Mouse (Mus musculus) lung, postnatal 14 days (tissue): ENCODE results near the gene Cars2.
"Not testable (repeated sequence)": the region's sequence is repeated elsewhere in the genome, so short reads cannot be mapped to it uniquely, and the experiment has no call there.

ENCODE experiments used
- DNase-seq: peaks from one replicate; pipeline ENCODE4 v3.0.0; 2021

The Cars2 gene

DNA sequence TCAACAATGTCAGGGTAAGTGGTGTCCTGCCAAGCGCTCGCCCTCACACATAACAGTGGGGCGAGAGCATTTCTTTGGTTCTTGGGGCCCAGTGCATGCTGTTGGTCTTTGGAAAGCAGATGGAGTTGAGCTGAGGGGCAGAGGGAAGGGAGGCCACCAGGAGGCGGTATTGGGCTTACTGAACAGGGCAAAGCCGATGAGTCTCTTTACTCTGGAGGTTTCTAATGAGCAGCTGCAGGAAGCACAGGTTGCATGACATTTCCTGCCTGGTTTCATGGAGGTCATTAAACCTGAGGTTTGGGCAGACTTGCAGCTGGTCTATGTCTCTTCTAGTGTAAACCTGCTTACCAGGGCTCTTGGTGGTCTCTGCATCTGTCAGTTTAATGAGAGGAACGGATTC is 43.8 kb downstream of the Cars2 start:
- peak; percentile 71 for DNase-seq

DNA sequence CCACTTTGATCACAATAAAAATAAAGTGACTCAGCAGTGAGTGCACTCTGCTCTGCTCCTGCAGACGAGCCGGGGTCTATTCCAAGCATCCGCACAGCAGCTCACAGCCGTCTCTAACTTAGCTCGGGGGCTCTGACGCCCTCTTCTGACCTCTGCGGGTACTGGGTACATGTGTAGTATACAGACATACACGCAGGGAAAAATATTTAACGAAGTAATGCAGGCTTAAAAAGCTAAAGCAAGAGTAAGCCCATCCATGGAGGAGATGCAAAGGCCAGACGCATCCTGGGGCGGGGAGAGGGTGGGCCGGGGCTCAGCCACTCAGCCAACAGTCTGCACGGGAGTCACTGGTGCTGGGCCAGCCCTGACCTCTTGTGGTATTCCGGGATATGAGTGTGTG is 44.5 kb downstream of the Cars2 start:
- no peak for DNase-seq

DNA sequence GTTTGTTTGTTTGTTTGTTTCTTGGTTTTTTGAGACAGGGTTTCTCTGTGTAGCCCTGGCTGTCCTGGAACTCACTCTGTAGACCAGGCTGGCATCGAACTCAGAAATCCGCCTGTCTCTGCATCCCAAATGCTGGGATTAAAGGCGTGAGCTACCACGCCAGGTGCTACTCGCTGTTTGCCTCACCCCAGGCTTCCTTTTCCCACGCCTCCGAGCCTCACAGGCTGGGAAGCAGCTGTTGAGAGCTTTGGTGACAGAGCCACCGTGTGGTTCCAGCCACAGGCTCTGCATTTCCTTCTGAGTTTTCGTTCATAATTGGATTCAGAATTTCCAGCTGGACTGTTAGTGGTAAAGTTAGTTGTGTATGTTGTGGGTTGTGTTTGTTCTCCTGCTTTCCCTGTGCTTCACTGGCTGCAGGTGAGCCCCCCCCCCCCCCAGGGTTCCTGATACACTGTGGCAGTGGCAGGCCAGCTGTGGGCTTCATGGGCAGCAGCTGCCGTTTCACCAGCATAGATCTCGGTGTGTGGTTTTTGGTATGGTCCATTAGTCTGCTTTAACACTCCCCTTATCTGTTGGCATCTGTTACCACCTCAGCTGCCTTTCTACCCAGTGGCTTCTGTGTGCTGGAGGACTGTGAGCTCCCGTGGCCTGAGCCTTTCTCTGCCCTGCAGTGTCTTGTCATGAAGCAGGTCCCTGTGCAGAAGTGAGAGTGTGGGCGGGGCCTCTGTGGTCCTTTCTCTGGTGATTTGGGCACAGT is 46.9 kb downstream of the Cars2 start:
- DNase-seq = no peak

DNA sequence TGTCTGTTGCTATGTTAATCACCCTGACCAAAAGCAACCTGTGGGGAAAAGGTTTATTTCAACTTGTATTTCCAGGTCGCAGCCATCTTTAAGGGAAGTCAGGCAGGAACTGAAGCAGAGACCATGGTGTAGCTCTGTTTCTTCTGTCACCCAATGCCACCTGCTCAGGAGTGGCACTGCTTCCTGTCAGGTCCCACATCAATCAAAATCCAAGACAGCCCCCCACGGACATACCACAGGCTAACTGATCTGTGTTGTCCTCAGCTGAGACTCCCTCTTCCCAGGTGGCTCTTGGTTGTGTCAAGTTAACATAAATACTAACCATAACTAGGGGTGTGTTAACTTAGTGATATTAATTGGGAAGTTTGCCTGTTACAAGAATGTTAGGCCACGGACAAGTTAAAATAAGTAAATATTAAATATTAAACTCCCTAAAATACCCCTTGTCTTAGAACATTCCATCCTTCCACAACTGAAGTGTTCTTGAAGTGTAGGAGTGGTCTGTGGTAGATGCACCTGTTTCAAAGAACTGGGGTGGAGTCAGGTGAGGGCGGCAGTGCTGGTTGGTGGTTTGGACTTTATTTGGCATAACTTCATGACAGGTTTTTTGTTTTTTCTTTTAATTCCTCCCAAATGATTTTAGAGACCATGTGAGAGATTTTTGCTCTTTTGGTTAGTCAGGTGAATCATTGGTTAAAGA is 51.6 kb downstream of the Cars2 start:
- no peak for DNase-seq

DNA sequence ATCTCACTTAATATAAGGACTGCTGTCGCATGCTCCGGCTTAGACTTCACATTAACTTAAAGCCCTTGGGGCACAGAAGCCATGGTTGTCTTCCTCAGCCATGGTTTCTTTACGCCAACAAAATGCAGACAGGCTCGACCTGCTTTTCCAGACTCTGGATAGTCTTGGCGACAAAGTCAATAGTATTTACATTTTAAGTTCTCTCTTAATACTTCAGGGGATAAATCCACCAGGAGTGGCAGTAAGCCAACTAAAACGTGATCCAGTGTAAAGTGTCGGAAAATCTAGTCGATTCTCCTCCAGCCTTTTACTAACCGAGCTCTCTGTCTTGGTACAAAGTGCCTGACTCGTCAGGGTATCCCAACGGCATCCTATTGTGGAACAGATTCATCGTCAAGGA is 52.3 kb downstream of the Cars2 start:
- peak; percentile 45 for DNase-seq

DNA sequence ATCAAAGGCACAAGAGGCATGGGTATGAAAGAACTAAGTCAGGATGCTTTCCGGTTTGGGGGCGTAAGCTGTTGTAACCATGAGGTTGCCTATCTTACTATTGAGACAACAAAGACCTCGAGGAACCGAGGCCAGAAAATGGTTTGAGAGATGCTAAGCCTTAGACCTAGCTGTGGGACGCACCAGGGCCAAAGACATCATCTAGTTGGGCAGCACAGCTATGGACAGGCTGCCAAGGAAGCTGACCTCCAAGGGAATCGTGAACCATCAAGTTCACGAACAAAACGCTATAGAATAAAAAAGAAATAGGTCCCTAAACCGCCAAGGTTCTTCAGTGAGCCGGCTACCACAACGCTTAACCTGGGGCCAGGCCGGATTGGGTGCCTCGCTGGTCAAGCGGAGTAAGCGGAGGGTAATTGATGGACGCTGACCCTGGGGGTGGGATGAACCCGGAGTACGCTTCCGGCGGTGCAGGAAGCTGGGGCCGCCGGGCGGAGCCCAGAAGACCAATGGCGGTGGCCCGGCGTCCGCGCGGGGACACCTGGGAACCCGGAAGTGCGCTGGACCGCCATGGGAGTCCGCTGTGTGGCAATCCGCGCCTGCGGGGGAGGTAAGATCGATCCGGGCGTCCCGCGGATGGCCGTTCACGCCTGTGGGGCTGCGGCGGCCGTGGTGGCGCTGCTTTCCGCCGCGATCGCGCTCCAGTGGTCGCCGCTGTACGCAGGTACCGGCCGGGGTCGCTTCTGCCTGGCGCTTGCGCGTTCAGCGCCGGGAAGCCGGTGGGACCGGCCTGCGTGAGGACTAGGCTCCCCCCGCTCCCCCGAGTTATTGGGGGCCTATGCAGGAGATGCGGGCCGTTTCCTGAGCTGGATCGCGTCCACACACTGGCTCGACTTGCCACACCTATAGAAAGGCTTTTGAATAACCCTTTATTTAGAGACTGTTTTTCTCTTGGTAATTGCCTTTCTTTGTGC is 53.3 kb downstream of the Cars2 start, which contains the start of gene Naxd:
Gene Naxd (plus strand): TSS at position 490 of the 974 bp plus-strand sequence.
- peak; percentile 91 for DNase-seq

DNA sequence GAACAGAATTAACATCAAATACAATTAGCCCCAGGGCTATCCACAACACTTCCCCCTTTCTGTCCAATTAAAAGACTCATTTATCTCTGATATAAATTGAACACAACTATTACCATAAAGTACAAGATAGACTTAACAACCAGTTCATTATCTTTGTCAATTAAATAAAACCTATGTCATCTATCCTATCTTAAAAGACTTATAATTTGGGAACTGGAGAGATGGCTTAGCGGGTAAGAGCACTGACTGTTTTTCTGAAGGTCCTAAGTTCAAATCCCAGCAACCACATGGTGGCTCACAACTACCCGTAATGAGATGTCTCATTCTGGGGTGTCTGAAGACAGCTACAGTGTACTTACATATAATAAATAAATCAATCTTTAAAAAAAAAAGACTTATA is 58.2 kb downstream of the Cars2 start:
- not testable (repeated sequence) for DNase-seq

DNA sequence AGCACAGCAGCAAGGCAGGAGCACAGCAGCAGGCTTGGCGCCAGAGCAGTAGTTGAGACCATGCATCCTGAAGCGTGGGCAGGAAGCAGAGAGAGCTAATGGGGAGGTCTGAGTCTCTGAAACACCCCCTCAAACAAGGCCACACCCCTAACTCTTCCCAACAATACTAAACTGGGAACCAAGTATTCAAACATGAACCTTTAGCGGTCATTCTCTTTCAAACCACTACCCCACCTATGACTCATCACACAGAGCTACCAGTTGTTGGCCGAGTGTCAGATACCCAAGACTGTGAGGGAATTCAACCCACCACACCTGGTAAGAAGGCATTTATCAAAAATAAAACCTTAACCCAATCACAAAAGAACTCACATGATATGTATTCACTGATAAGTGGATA is 63.4 kb downstream of the Cars2 start:
- DNase-seq = no peak

DNA sequence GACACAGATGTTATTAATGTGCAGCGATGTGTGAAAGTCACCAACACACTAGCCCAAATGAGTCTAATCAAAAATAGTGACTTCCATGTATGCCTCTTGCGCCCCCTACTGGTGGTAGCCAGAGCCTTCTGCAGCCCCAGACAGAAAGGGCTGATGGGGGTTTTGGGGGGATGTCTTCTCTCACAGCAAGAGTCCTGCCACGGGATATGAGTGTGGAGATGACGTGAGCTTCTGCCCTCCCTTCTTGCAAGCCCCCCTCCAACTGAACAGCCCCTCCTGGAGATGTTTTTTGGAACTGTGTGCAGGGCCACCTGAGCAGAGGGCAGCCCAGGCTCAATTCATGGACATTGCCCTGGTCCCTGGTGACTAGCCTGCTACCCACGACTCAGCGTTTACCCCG is 64.4 kb downstream of the Cars2 start:
- DNase-seq = peak; percentile 87

DNA sequence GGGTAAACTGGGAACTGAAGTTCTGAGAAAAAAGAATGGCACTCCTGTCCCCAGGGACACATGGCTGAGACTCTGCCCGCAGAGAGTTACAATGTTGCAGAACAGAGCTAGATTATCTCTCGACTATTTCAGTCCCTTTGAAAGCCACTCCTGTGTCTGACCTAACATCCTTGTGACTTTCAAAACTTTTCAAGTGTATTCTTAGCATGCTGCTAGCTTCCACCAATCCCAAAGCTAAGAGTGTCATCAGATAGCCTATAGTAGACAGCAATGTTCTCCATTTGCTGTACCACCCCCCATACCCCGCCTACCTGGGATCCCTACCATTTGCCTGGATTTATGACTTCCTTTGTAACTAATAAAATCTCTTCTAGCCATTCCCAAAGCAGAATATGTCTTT is 68.0 kb downstream of the Cars2 start:
- DNase-seq = no peak

DNA sequence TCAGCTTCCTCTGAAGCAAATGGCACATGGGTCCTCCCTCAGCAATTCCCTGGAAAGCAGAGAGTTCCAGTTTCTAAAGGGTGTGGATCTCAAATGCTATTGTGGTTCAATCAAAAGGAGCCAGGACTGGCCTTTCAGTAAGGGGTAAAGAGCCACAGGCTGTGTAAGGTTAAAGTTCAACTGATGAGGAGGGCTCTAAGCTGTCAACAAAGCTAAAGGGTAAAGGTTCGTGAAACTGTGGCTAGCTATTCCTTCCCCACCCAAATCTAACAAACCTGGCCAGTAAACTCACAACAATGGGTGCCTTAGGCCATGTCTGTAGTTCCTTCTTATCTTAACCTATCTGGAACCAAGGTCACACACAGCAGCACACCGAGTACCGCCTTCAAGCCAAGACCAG is 68.7 kb downstream of the Cars2 start:
- no peak for DNase-seq

DNA sequence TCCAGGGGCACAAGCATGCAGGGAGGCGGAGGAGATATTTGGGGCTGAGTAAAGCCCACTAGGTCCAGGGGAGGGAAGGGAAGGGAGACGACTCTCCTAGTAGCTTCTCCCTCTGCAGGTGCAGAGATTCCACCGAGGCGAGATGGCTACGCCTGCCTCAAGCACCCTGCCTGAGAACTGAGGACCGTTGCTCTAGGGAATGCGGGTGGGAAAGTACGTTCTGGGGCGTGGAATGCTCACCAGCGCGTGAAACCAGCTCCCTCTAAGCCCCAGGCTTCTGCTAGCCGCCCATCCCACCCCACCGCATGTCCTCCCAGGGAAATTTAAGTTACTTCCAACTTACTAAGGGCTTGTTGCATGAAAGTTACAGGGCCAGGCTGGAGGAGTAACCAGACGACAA is 71.0 kb downstream of the Cars2 start:
- no peak for DNase-seq

DNA sequence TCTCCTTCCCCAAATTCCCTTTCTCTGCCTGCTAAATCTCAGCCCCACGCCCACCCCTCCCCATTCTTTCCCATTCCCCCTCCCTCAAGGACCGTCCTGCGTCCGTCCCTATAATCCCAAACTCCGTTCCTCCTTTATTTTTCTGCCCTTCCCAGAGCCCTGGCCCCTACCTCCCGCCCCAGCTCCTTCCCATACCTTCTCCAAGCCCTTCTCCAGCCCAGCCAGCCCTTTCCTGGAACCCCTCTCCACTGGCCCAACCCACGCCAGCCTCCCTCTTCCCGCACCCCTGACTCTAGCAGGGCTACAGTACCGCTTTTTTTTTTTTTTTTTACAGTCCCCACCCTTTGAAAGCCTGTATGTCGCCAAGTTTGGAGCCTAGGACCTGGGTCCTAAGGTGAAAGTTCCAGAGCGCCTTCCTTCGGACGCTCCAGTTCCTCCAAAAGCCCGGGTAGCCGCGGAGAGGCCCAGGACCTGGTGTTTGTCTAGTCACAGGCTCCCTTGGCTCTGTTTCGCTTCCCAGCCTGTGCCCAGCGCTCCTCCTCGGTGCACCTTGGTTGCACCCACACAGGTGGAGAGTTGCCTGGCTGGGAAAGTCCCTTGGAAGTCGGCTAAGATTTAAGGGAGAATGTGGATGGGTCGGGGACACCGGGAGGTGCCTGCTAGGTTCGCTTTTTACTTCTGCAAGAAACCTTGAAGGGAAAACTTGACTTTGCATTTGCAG is 71.6 kb downstream of the Cars2 start:
- no peak for DNase-seq

DNA sequence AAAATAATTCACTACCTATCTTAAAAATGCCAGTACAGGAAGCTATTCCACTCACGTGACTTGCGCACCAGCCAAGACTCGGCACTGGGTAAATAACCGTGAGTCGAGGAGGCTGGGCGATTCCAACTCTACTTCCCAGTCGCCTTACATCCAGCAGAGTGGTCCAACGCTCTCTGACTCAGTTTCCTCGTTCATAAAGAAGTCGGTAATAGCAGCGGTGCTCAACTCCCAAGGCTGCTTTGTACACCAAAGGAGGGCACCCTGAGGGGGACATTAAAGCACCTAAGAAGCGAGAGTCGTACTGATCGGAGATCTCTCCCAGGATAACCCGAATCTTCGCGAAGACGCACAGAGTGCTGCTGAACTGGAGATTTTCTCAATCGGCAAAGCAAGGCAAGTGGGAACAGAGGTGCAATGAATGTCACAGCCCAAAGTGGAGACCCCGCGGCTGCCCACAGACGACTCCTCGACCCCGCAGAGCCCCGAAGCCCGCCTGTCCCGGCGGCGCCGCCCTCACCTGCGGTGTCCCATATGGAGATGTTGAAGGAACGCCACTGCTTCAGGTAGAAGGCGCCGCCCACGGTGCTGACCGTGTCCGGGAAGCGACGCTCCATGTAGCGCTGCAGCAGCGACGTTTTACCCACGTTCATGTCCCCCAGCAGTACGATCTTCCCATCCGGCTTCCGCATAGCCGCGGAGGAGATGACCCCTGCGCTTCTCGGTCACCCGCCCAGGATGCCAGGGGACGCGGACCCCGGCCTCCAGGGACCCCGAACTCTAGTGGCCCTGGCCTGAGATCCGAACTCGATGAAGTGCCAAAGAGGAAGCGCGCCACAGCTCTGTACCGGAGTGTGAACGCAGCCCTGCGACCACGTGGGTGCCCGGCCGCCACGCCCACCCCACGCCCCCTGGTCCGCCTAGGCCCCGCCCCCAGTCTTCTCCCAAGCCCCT is 72.5 kb downstream of the Cars2 start, which contains the start of gene Rab20:
Gene Rab20 (minus strand): TSS at position 900 of the 951 bp plus-strand sequence.
- DNase-seq = peak; percentile 81

DNA sequence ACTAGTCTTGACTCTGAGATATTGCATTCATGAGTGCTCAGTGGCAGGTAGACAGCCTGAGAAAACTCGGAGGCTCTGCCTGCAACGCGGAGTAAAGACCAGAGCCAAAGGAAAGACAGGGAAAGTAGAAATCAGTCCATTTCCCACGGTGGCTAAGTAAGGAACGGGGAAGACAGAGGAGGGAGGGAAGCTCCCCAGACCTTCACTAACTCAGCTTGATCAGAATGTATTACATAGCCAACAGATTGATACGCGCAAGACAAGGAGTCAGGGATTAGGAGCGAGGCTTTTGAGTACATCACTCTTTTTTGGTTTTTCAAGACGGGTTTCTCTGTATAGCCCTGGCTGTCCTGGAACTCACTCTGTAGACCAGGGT is 73.4 kb downstream of the Cars2 start:
- no peak for DNase-seq

DNA sequence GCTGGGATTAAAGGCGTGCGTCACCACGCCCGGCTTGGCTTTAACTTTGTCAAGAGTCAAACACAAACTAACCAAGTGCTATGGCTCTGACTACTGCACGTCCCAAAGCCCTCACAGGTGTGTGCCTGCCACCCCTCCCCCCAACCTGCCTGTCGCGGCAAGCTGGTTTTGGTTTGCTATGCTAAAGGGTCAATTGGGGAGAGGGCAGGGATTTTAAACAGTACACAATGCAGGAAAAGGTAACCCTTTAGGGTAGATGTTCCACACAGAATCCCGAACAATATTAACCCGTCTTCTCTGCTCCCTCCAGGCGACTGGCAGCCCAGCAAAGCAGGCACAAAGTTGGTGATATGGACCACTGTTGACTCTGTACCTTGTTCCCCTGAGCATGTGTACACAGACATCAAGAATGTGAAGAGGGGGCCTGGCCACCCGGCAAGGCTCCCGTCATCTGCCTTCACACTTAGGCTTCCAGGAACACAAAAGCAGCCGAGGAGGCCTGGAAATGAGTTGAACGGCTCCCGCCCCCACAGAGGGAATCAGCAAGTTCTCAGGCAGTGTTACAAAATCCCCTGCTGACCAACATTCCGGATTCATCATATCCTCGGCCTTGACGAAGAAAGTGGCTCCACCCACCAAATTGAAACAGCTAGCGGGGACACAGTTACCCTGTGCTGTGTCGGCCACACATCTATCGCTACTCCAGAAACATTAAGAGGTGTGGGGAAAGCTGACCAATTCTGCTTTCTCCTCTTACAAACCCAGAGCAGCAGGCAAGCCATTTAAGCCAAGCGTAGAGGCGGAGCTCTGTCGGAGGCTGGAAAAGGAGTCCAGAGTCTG is 74.0 kb downstream of the Cars2 start:
- DNase-seq = peak; percentile 71

DNA sequence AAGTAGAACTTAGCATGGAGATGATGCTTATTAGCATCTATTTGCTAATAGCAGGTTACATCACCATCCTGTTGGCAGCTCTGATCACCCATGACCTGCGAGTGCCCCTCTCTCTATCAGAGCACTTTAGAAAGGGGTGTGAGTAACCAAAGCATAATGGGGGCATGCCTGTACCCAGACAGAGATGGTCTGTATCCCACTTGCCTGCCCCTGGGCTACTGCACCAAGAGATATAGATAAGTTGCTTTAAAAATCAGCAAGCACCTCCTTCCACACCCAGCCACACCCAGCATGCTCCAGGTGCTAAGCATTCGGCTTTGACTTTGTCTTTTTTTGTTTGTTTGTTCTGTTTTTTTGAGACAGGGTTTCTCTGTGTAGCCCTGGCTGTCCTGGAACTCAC is 74.7 kb downstream of the Cars2 start:
- DNase-seq = no peak

DNA sequence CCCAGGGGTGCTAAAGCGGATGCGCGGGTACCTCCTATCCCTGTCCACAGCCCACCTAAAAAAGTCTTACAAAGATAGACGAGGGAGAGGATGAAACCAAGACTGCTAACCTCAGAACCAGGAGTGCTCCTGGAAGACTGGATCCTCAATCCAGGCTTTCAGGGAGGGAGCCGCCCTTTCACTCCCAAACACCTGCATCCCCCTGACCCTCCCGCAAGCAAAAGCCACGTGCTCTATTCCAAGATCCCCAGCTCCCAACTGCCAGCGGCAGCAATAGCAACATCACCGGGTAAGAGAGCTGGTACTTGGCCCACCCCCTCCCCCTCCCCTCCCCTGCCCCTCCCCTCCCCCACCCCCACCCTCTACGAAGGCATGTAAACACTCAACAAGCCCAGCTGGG is 75.2 kb downstream of the Cars2 start:
- no peak for DNase-seq

DNA sequence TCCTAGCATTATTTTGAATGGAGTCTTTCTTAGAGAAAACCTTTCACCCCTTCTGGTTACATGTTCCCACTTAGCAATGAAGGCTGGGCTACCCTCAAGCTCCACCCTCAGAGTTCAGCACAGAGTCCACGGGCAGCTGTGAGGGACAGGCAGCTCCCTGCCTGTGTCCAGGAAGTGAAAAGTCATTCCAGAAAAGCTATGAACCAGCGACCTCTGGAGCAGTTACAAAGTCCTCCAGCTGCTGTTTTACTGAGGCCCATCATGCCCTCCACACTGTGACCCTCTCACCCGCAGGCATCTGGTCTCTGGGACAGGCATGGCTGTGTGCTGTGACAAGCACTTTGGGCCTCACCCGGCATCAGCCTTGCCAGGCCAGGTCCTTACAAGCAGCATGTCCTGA is 77.5 kb downstream of the Cars2 start:
- peak; percentile 56 for DNase-seq

DNA sequence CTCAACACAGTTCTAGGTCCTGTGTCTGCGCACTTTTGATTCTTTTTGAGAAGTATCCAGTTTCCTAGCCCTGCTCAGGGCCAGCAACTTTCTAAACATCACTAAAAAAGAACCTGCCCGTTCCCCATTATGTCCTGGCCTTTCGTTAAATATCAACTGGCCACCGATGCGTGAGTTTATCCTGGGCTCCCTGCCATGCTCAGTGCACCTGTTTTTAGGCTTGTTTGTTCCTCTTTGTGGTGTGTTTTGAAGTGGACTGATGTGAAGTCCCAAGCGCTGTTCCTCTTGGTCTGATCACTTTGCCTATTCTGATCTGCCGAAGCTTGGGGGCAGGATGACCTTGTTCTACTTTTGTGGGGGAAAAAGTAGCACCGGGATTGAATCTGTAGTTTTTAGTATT is 79.3 kb downstream of the Cars2 start:
- DNase-seq = no peak
